Mouse (Mus musculus) thymus, postnatal 36 days (tissue): ENCODE results near the gene Wdr70.
A peak's percentile ranks its signal among the peaks of the same experiment; 100 is the strongest.

Experiments used
- DNase-seq, 2 experiments: peaks; one replicate each; pipeline ENCODE4 v3.0.0; 2022; ENCODE audit warnings: mixed read lengths in 2 of 2

The Wdr70 gene

DNA sequence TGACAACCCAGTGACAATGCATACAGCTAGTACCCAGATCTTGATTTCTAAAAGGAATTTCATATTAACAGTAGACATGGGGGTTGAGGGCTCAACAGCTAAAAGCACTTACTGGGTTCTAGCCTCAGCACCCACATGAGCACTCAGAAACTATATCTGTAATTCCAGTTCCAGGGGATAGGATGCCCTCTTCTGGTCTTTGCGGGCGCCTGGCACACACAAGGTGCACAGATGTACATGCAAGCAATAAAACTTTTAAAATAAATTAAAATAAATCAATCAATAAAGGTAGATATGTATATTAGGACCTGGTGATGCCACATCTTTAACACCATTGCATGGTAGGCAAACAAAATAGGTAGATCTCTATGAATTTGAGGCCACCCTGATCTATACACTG, 71.5 kb downstream of the Wdr70 start:
- no peak for DNase-seq

DNA sequence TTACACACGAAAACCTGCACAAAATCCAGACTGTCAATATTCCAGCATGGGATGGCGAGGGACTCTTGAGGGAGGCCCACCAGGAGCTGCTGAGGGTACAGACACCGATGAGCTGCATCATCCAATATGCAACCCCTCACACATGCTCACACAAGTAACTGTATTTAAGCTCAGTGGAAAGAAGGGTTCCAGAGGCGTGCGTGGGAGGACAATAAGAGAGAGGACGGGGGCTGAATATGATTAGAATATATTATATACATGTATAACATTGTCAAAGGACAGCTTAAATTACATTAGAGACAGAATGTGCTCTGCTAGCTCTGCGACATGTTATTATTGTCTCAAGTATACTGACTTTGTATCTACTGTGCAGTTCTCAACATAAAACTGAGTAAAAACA, 87.6 kb downstream of the Wdr70 start:
- DNase-seq = no peak

DNA sequence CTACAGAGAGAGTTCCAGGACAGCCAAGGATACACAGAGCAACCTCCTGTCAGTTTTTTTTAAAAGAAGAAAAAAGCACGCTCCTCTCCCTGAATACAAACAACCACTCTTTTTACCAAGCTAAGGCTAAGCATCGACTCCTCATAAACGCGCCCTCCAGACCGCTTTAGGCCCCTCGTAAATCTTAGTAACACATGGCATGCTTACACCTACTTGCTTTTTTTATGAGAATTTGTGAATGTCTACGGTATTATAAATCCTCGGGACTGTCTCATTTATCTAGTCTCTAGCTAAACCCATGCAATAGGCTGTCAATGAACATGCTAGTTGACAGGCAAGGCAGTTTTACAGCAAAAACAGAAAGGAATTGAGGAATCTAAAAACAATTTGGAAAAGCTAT, 91.6 kb downstream of the Wdr70 start:
- no peak for DNase-seq

DNA sequence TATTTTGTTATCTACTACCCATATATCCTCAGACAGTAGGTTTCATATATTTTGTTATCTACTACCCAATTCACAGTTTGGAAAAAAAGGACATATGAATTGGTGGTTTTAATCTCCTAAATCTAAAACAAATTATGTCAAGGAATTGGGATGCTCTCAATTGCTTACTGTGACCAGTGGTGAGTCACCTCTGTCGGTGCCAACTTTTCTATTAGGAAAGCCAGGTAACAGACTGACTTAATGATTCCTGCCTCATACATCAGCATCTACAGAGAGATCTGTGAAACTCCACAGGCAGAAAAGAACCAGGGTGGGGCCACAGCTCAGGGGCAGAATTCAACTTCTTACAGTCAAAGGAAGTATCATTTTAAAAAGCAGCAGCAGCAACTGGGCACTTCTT, 93.0 kb downstream of the Wdr70 start:
- no peak for DNase-seq

DNA sequence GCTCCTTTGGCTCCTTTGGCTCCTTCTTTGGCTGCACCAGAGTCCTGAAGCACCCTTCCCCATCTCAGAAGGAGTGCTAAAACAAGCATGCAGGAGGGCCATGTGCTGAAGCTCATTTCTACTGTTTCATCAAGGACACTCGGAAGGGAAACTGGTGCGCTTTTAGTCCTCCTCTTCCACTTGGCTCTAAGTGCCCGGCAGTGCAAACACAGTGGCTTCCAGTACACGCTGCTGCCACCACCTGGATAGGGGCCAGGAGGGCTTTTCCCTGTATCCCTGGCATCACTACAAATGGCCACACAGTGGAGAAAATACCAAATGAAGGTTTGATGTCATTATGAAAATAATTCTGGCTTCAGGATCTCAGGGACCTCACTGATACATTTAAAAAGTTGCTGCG, 93.5 kb downstream of the Wdr70 start:
- DNase-seq = no peak

DNA sequence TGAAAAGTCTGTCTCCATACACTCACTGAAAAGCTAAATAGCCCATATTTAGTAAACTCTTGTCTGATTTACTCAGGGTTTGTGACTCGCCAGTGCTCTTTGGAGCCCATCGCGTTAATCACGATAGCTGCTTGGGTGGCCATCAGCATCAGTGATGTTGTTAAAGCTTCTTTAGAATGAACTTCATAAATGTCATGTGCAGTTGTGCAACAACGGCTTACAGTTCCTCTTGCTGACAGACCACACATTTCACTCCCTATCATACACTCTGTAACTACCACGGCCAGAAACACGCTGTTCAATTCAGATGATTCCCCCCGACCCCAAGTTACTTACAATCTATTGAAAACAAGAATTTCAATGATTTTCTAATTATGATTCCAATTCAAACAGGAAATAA, 95.2 kb downstream of the Wdr70 start:
- no peak for DNase-seq

DNA sequence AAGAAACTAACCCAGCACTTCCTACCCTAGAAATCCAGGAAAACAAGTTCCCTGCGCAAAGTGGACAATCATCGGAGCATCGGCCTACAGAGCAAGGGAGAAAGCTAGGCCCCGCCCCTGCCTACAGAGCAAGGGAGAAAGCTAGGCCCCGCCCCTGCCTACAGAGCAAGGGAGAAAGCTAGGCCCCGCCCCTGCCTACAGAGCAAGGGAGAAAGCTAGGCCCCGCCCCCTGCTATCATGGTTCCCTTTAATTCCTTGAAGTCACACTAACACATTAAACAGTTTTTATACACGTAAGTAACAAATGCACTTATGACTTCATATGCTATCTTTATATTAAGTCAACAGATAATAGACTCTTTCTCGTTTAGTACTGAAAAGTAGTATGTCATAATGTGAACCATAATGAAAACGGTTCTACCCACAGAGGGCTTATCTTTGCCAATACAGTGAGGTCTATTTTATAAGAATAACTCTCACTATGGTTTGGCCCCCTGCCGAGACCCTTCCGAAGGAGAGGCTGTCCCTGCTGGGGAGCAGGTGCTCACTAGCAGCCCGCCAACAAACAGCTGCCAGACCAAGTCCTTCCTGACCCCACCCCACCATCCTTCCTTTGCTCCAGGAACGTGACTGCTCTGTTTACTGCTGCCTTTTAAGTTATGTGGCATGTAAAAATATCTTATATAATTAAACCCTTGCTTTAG, 100.0 kb downstream of the Wdr70 start:
- peak; percentile 21 to 45 for DNase-seq

DNA sequence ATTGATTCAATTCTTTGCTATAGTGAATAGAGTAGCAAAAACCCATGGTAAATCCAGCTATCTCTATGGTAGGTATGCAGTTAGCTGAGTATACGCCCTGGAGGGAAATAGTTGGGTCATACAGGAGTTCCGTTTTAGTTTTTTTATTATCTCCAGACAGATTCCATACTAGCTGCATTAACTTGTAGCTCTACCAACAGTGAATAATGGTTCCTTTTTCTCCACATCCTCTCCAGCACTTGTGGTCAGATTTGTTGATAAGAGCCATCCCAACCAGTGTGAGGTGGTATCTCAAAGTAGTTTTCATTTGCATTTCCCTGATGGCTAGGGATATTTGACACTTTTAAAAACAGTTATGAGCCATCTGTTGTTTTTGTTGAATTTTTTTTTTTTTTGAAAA, 100.9 kb downstream of the Wdr70 start:
- DNase-seq = no peak

DNA sequence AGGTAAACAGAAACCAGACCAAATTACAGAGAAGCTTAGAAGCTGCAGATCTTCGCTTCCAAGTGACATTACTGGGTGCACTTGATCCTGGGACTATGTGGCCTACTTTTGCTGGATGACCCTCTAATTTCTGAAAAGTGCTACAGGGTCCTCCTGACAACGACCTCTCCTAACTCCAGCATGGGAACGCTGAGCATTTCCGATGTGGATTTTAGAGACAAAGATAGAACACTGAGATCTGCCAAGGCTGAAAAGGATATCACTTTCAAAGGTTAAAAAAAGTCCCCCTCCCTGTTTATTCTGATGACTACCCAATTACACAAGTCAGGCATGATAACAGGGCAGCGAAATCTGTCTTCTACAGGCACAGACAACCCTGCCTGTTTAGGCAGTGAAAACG, 105.3 kb downstream of the Wdr70 start:
- no peak for DNase-seq

DNA sequence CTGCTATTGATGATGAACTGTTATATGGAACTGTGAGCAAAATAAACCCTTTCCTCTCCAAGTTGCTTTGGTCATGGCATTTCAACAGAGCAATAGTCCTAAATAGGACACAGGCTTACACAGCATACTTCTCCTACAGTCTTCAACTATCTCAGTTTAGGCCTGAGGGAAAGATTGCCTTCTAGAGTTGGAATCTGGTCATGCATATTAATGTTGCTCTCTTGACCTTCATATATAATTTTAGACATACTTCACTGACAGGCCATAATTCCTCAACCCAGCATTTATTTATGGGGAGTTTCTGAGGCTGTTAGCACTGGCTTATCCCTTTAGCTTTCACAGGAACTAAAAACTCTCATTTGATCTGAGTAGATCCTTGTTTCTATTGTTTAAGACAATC, 108.9 kb downstream of the Wdr70 start:
- DNase-seq = no peak

DNA sequence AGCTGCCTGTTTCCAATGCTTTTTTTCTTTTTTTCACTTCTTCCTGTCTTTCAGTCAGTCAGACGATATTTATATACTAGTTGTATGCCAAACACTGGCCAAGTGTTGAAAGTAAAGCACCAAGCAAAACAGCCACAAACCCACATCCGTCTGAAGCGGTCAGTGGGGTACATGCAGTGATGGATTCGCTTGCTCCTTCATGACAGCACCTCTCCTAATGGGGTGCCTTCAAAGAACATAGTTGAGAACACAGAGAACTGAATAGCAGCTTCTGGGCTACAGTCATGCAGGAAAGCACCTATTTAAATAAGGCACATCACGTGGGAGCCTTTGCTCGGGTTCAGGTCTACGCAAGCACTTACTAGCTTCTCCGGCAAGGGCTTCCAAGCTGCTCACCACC, 111.6 kb downstream of the Wdr70 start:
- DNase-seq = no peak

DNA sequence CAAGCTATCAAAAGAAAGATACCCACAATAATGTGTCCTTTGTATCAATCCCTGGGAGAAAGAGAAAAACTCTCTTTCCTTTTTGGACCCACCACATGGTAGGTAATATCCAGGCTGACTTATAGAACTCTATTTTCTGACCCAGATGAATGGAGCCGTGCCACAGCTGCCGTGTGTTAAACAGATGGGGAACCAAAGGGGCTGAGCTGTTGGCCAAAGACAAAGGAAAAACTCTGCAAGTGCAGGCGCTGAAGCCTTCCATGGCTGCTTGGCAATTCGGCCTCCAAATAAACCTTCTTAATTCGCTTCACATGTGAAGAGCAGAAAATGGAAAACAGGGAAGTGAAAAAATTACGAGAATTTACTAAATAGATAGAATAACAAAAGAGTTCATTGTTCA, 112.7 kb downstream of the Wdr70 start:
- DNase-seq = no peak

DNA sequence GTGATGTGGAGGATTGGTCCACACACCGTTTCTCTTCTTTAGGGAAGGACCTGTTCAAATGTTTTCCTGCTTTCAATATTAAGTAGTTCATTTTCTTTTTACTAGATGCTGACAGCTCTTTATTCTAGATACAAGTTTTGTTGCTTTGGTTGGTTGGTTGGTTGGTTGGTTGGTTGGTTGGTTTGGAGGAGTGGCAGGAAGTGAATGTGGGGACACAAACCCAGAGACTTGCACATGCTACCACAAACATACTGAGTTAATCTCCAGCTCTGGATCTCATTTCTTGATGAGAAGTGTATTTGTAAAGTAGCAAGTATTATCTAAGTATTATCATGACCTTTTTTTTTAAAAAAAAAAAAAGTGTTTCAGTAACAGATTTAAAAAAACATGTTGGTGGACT, 120.4 kb downstream of the Wdr70 start:
- no peak for DNase-seq

DNA sequence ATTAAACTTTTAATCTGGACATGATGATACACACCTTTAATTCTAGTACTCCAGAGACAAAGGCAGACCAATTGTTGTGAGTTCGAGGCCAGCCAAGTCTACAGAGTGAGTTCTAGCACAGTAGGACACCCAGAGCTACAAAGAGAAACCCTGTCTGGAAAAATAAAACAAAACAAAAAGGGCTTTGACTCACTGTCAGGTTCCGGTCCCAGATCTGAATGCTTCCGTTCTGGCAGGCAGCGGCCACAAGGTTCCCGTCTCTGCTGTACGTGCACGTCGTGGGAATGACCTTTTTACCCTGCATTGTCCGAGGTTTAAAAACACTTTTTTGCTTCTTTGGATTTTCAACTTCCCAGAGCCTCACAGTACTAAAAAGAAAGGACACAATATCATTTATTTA, 122.2 kb downstream of the Wdr70 start:
- DNase-seq = no peak

DNA sequence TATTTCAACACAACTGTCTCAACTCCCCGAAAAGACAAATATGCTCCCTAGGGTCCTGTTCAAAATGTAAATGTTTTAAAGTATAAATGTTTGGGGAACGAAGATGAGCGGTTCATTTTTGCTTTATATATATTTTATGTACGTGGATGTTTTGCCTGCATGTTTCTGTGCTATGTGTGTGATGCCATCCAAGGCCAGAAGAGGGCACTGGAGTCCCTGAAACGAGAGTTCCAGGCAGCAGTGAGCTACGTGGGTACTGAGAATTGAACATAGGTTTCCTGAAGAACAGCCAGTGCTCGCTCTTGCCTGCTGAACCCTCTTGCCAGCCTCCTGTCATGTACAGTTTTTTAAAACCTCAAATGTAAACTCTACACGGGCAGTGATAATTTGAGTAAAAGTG, 124.6 kb downstream of the Wdr70 start:
- peak in 1 of 2 experiments; percentile 7 for DNase-seq

DNA sequence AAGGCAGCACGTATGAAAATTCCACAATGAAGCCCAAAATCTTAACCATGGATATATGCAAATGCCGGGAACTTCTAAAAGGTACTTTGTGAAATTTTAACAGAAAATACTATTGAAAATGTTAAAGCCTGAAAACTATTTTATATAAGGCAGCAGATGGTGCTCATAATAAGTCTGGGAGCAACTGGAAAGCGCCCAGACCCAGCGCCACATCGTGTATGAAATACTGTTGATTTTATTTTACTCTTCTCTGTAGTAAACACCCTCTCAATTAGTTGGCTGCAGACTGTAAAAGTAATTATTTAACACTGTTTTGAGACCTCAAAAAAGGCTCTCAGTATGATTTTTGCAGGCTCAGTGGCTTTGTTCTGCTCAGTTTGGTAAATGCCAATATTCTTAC, 126.5 kb downstream of the Wdr70 start:
- no peak for DNase-seq

DNA sequence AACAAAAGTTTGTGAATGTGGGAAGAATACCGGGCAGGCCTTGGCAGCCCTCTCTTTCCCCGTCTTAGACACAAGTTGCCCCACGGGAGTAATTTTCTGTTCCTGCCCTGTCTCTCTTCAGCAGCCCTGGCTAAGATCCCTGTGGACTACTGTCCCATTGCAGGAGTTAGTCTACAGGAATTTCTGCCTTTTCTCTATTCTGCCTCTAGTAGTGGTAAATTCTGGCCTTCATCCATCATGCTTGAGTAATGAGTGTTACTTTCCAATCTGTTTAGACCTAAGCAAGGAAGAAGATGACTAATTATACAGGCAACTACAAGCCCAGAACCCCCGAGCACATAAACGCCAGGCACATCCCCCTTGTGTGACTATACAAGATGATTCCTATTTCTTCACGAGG, 136.2 kb downstream of the Wdr70 start:
- DNase-seq = no peak

DNA sequence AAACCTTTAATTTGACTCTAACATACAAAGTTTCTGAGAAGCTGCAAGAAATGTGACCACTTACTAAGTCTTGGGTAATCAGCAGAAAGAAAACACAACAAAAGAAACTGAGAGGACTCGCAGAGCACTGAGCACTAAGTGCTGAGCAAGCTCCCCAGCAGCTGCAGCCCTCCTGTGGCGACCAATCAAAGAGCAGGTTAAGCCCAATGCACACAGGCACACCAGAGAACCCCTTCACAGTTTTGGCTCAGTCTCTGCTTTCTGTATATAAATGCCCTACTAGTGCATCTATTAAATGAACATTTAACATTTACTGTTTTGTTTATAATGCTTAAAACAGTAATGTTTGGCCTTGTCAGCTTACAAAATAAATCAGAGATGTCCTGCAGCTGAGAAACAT, 137.5 kb downstream of the Wdr70 start:
- DNase-seq = no peak

DNA sequence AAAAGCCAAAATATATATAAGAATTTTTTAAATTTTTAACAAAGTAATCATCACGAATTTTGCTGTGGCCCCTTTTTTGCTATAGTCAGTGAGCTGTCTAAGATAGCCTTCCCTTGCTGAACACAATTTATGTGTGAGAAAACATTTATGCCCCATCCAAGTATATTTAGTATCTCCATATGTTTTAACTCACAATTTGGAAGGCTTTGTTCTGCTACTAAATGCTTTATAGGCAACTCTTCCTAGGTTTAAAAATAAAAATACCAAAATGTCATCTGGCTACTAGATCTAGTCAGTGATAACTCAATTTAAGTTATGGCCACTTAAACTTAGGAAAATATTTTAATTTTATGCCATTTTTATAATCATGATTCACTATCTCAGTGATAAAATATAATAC, 142.1 kb downstream of the Wdr70 start:
- DNase-seq = no peak

DNA sequence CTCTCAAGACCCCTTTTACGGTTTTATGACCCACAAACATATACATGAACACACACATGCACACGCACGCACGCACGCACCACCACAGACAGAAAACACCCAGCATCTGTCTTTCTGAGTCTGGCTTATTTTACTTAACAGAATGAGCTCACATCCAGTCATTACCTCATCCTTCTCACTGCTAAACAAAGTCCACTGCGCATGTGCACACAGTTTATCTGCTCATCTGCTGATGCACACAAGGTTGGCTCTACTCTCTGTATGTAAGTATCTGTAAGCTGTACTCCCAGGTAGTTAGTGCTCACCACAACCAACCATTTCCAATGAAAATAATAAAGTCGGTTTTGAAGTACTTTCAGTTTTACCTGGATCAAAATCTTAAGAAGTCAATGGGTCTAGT, 148.4 kb downstream of the Wdr70 start:
- DNase-seq = no peak

DNA sequence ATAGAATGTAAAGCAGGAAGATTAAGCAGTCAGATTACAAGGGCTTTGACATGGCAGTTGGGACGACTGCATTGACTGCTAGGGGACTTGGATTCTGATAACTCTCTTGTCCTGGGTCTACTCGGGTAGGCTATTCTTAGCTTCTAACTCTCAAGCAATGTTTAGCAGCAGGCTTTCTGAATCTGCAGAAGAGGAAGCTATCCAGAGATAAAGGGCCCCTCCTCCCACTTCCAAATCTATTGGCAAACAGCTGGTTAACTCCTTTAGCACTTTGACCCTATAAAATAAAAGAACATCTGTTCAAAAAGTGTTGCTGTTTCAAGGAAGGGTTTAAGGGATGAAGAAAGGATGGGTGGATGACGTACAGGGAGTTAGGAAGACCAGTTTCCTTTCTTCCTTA, 157.3 kb downstream of the Wdr70 start:
- DNase-seq = no peak

DNA sequence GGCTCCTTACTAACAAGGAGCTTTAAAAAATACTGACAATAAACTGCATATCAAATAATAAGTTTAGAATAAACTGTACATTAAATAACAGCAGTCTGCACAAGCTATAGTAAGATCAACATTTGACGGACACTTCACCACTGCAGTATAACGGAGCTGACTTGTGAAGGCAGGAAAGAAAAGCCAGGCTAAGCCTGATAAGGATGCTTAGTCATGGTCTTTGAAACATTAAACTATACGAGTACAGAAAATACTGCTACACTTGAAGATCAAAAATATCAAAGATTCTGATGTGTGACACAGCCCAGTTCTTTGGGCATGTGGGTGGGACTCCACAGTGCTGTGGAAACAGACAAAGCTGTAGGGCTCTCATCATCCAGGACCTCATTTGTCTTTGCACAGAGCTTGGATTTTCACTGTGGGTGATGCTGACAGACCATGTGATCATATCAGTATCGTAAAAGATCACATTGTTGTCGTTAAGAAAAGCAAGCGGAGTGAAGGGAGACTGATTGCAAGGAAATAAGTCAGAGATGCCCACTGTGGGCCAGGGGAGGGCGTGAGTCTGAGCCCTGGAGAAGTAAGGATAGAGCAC, 163.3 kb downstream of the Wdr70 start:
- DNase-seq = no peak

DNA sequence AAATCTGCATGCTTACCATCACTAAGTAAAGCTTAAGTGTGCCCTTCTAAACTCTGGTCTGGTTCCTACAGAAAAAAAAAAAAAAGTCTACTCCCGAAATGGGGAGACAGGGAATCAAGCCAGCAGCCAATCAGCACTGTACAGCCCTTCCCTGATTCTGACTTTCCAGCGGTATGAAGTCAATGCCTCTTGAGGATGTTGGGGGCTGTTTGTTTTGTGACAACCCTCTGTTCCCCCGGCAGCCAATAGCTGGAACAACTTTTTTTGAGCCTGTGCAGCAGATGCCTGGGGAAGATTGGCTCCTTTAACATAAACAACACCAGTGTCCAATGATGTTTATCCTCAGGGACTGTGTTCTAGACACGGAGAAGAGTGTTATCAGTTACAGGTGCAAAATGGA, 164.4 kb downstream of the Wdr70 start:
- no peak for DNase-seq

DNA sequence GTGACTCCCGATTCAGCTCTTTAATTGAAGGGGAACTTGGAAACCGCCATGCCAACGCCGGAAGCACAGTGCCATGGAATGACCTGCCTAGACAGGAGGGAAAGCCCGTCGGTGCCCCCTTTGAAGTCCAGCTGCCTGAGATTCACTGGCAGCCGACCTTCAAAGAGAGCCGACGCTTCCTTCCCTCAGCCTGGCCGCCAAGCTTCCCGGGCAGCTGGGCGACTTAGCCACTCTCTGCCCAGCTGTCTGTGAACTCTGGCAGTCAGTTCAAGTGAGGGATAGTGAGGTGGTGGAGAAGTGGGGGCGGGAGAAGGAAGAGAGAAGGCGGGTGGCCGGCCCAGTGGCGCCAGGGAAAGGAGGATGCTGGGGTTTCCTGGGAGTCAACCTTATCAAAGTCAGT, 164.9 kb downstream of the Wdr70 start:
- DNase-seq = no peak

DNA sequence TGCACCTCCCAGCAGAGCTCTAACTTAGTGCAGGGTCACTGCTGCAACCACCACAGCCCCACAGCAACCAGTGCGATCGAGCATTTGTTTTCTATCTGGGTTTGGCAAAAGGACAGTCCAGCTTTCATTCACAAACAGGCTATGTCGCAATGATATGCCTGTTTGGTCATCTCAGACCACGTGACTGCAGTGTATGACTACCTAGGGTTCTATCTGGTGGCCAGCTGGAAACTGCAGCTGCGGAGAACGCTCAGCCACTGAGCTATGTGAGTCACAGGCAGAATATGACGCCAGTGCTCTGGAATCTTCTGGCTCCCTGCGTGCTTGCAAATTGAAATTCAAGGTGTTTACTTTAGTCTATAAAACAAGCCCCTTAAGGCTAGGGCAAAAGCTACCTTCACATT, 167.4 kb downstream of the Wdr70 start:
- no peak for DNase-seq
